Mouse (Mus musculus) forebrain, postnatal 0 days (tissue): ENCODE measurements around the gene Vti1b. TPM values are rescaled to one million over a fixed set of nuclear protein-coding genes. Genes with fewer than 3 reads are reported as not detected.
A peak's percentile ranks its signal among the peaks of the same experiment; 100 is the strongest.

Experiments
- ATAC-seq: fragments of 200-750 bp; cut with Nextera tagmentation; 2 replicates; pipeline ENCODE4 v1.8.0; 2017; ENCODE audit warnings: mild to moderate bottlenecking, moderate library complexity
- DNase-seq: peaks from one replicate; pipeline ENCODE4 v3.0.0-alpha.2; 2015
- H3K27ac ChIP-seq: fragments of 300-500 bp; sonication (generic); 2 replicates; pipeline ENCODE4 v1.5.1; 2014; ENCODE audit warnings: low read depth, mild to moderate bottlenecking, antibody characterized with exemption, low read length, moderate library complexity, mixed read lengths
- H3K27me3 ChIP-seq: fragments of 300-500 bp; sonication (generic); 2 replicates; pipeline ENCODE4 v1.6.1; 2014; ENCODE audit warnings: mild to moderate bottlenecking, low read length, mixed read lengths; ENCODE audit not compliant: insufficient read depth
- H3K36me3 ChIP-seq: fragments of 300-500 bp; sonication (generic); 2 replicates; pipeline ENCODE4 v1.6.1; 2014; ENCODE audit warnings: mild to moderate bottlenecking, moderate library complexity; ENCODE audit not compliant: insufficient read depth
- H3K4me1 ChIP-seq: fragments of 300-500 bp; sonication (generic); 2 replicates; pipeline ENCODE4 v1.6.1; 2014; ENCODE audit warnings: antibody characterized with exemption; ENCODE audit not compliant: insufficient read depth
- H3K4me2 ChIP-seq: fragments of 300-500 bp; sonication (generic); 2 replicates; pipeline ENCODE4 v1.6.1; 2014; ENCODE audit warnings: low read depth, mild to moderate bottlenecking, moderate library complexity
- H3K4me3 ChIP-seq: fragments of 300-500 bp; sonication (generic); 2 replicates; pipeline ENCODE4 v1.5.1; 2014; ENCODE audit warnings: low read depth, low read length, mixed read lengths
- H3K9ac ChIP-seq: fragments of 300-500 bp; sonication (generic); 2 replicates; pipeline ENCODE4 v1.6.1; 2014; ENCODE audit warnings: mild to moderate bottlenecking
- H3K9me3 ChIP-seq: fragments of 300-500 bp; sonication (generic); 2 replicates; pipeline ENCODE4 v1.6.1; 2016; ENCODE audit warnings: low read length
- CTCF ChIP-seq: sonication (generic); IDR thresholded peaks from 2 replicates; pipeline ENCODE4 v1.5.1; 2016; ENCODE audit warnings: antibody characterized with exemption, control low read depth, low read depth
- WGBS: fragments of 180-500 bp; shearing (Covaris S2); extraction: QIAGEN DNeasy Blood & Tissue Kit; methylation state at CpG from one replicate; pipeline ENCODE4 v1.1.7; 2014; 5-methylcytosine and 5-hydroxymethylcytosine counted together
- polyA plus RNA-seq: library from polyadenylated mRNA; unstranded; fragments of >200 nt; fragmentation: Nextera tagmentation; extraction: Ambion mirVana; gene quantifications from 2 replicates; pipeline ENCODE4 v1.2.1, GENCODE M21; 2015
- total RNA-seq: library from RNA; depleted of rRNA; stranded (reverse); fragments of >200 nt; gene quantifications from 2 replicates; pipeline ENCODE4 v1.2.3, GENCODE M21; 2014

The Vti1b gene
- total and polyA plus RNA-seq, 2 experiments from 2014 or later, result 97.6 to 218 TPM

DNA sequence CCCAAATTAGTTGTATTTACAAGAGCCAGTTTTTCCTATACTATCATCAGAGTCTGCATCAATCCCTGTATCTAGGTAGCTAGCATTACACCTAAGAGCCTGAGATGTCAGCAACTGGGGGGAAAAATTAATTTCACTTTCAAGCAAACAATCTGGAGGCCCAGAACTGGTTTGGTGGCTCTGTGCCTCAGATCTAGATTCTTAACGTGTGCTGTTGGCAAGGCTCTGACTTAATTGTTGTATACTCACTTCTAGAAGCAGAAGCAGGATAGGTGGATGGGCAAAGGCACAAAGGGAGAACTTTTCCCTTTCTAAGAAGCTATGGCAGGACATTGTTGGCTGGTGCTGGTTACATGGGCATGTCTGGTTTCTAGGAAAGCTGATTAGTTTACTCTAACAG, 33.0 kb downstream of the Vti1b start:
- ATAC-seq (no peak), DNase-seq (no peak)
- WGBS, result 51% methylated on average over 1 of the region's 1 CpGs
- Histone ChIP-seq H3K36me3 (no peaks in the 10 kb centered on the region), H3K4me1 (no peaks in the 10 kb centered on the region; the same call in 1 of the 2 replicates), H3K27ac (no peak overlapping the region), H3K4me3 (no peak overlapping the region), H3K27me3 (no peaks in the 10 kb centered on the region), H3K9me3 (no peaks in the 10 kb centered on the region), H3K4me2 (no peak overlapping the region), H3K9ac (no peak overlapping the region)
- no peak for TF ChIP-seq CTCF

DNA sequence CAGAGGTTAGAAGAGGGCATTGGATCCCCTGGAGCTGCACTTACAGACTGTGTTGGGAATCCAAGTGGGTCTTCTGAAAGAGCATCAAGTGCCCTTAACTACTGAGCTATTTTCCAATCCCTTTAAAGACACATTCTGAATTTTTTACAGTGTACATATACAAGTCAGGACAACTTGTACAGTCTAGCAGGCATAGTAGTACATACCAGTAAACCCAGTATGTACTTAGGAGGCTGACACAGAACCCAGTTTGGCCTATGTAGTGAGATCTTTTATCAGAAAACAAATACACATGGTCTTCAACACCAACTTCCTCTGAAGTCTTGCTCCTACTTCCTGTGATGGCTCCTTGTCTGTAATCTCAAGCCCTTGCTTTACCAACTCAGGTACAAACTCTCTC, 33.5 kb downstream of the Vti1b start:
- TF ChIP-seq CTCF, result no peak
- ATAC-seq, result no peak
- H3K4me1 ChIP-seq, result no peaks in the 10 kb centered on the region; the same call in 1 of the 2 replicates
- H3K9ac ChIP-seq, result no peak overlapping the region
- no peaks in the 10 kb centered on the region for H3K9me3 ChIP-seq
- no peak for DNase-seq
- H3K4me2 ChIP-seq, result no peak overlapping the region
- H3K27ac ChIP-seq, result no peak overlapping the region
- no peaks in the 10 kb centered on the region for H3K27me3 ChIP-seq
- H3K36me3 ChIP-seq, result no peaks in the 10 kb centered on the region
- no peak overlapping the region for H3K4me3 ChIP-seq

DNA sequence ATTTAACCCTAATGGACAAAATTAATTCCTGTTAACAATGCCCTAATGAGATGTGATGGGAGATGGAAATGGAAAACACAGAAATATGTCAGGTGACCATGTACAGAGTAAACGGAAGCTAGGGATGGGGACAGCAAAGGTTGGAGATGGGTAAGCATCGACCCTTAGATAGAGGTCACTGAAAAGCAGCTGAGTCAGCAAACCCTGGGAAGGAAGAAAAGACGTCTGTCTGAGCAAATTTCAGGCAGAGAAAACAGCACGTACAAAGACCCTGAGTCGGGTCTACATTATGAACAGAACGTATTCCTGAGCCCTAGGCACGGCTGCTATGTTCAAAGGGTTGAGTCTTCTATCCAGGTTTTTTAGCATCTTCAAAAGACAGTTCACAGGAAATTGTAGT, 35.5 kb downstream of the Vti1b start:
- H3K9me3 ChIP-seq, result no peaks in the 10 kb centered on the region
- TF ChIP-seq CTCF, result no peak
- H3K36me3 ChIP-seq, result no peaks in the 10 kb centered on the region
- H3K9ac ChIP-seq, result no peak overlapping the region
- no peak overlapping the region for H3K4me2 ChIP-seq
- peaks cover 10% of the 10 kb centered on the region for H3K27me3 ChIP-seq
- no peaks in the 10 kb centered on the region; the same call in 1 of the 2 replicates for H3K4me1 ChIP-seq
- DNase-seq (no peak), ATAC-seq (no peak)
- H3K4me3 ChIP-seq, result no peak overlapping the region
- WGBS, result 71% methylated on average over 7 of the region's 7 CpGs
- H3K27ac ChIP-seq, result no peak overlapping the region

DNA sequence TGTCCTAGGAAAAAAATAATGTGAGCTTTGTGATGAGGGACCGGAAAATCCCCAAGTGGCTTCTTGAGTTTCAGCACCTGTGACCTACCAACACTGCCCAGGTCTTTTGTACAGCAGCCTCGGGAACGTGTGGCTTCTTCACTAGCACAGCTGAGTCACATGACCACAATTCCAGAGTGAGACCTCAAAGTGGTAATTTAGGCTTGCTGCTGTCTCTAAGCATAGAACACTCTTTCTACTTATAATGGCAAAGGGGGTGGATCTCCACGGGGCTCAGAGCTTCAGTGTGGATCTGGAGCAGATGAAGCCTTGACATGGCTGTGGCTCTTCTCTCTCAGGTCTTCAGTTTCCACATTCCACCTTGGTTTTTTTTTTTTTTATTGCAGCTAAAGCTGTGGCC, 37.4 kb downstream of the Vti1b start:
- Histone ChIP-seq H3K27me3 (peaks cover 14% of the 10 kb centered on the region), H3K4me2 (no peak overlapping the region), H3K9me3 (no peaks in the 10 kb centered on the region), H3K9ac (no peak overlapping the region), H3K36me3 (no peaks in the 10 kb centered on the region), H3K27ac (no peak overlapping the region), H3K4me3 (no peak overlapping the region), H3K4me1 (no peaks in the 10 kb centered on the region; the same call in 1 of the 2 replicates)
- DNase-seq (no peak), ATAC-seq (no peak)
- TF ChIP-seq CTCF, result no peak
- WGBS, result 45% methylated on average over 4 of the region's 4 CpGs

DNA sequence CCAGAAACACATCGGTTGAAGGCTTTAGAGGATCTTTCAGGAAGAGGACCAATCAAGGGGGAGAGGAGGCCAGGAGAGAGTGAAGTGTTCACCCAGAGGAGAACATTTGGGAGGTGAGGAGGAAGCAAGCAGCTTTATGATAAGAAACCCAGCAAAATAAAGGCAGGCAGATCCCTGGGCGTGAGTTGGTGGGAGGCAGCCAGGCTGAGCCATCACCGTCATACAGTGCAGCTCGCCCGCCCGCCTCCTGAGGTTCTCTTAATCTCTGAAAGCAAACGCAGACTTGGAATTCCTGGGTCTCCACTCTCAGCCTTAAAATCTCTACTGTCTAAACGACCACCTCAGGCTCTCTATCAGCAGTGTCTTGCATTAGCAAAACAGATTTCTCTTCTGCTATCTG, 37.8 kb downstream of the Vti1b start:
- no peaks in the 10 kb centered on the region for H3K36me3 ChIP-seq
- H3K27me3 ChIP-seq, result peaks cover 14% of the 10 kb centered on the region
- H3K4me1 ChIP-seq, result no peaks in the 10 kb centered on the region; the same call in 1 of the 2 replicates
- H3K4me2 ChIP-seq, result no peak overlapping the region
- no peaks in the 10 kb centered on the region for H3K9me3 ChIP-seq
- H3K27ac ChIP-seq, result no peak overlapping the region
- no peak overlapping the region for H3K4me3 ChIP-seq
- TF ChIP-seq CTCF, result no peak
- WGBS, result 38% methylated on average over 8 of the region's 8 CpGs
- ATAC-seq (no peak), DNase-seq (no peak)
- H3K9ac ChIP-seq, result no peak overlapping the region

DNA sequence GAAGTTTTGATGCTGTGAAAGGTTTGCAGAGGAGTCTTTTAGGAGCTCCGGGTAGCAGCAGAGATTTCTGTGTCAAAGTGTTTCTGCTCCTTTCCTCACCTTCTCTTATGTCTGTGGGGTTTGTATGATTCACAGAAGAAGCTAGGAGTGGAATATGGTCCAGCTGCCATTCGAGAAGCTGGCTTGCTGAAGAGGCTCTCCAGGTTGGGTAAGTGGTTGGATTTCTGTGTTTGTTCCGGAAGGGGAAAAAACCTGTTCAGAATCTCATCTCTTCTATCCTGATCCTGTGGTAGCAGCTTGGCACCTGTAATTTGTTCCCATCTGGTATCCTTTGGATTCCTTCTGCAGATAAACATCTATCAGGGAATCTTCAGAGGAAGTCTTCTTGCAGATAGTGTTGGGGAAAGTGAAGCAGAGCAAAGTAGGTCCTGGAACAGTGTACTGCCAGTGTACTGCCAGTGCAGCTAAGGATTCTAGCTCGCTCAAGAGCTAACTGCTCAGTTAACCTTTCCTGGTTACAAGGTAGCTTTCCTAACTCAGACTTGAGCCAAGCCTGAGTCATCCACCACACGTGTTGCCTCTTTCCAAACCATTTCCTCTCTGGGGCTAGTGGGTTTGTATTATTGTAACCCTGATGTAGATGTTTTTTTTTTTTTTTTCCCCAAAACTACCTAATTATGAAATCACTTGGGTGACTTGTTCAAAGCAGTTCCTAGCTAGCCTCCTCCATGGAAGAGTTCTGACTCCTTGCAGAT, 40.6 kb downstream of the Vti1b start:
- Histone ChIP-seq H3K27ac (no peak overlapping the region), H3K4me1 (no peaks in the 10 kb centered on the region; the same call in 1 of the 2 replicates), H3K27me3 (peaks cover 14% of the 10 kb centered on the region), H3K9me3 (no peaks in the 10 kb centered on the region), H3K9ac (peak overlapping the region; percentile 62), H3K4me2 (peak overlapping the region; percentile 95), H3K36me3 (no peaks in the 10 kb centered on the region), H3K4me3 (peak overlapping the region; percentile 58)
- 30% methylated on average over 5 of the region's 5 CpGs for WGBS
- no peak for TF ChIP-seq CTCF
- ATAC-seq (no peak), DNase-seq (no peak)

DNA sequence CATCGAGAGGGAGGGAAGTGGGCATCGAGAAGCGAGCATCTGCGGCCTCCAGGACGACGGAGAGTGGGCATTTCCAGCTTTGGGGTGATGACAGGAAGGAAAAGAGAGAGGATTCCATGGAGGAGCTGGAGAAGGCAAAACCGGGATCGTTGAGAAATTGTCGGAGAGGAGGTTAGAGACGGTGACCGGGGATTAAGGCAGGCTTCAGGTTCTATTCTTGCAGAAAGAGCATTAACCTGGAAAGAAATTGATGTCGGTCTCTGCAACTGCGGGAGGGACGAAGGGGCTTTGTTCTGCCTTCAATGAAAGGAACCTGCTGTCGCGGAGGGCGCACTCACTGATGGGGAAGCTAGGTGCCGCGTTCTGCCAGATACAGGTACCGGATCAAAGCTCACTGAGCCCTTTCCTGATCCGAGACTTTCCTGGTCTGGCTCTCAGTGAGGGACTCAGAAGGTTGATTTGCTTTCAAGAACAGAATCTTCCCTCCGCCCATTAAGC, 41.2 kb downstream of the Vti1b start:
- no peaks in the 10 kb centered on the region for H3K9me3 ChIP-seq
- H3K4me1 ChIP-seq, result no peaks in the 10 kb centered on the region; the same call in 1 of the 2 replicates
- DNase-seq, result peak; percentile 66
- peak; percentile 38; the same call in 1 of the 2 replicates for ATAC-seq
- peak overlapping the region; percentile 95 for H3K4me2 ChIP-seq
- H3K4me3 ChIP-seq, result peak overlapping the region; percentile 58
- H3K27me3 ChIP-seq, result peaks cover 14% of the 10 kb centered on the region
- WGBS, result 2% methylated on average over 22 of the region's 22 CpGs
- no peaks in the 10 kb centered on the region for H3K36me3 ChIP-seq
- peak overlapping the region; percentile 40; the same call in 1 of the 2 replicates for H3K27ac ChIP-seq
- no peak for TF ChIP-seq CTCF
- peak overlapping the region; percentile 62 for H3K9ac ChIP-seq
